Mouse (Mus musculus) erythroid progenitor cell, adult 5-6 weeks (primary cell): Measurements from ENCODE around the gene Dstyk. TPM values are rescaled to one million over a fixed set of nuclear protein-coding genes. Genes with fewer than 3 reads are reported as not detected.

Experiments
- ATAC-seq: replicated peaks from 2 replicates; pipeline ENCODE4 v1.8.0; 2016; ENCODE audit warnings: moderate number of reproducible peaks, mild to moderate bottlenecking, moderate TSS enrichment, inconsistent platforms; ENCODE audit not compliant: poor library complexity, low FRiP score, severe bottlenecking
- total RNA-seq, 2 experiments: library from RNA; stranded (forward) in 1 of 2; stranded (reverse) in 1 of 2; fragments of 150-400 nt in 1 of 2; fragments of 186-747, 209-891 nt in 1 of 2; gene quantifications; 2 replicates each; pipeline versions ENCODE4 v1.2.3 to v1.2.4; 2015 to 2017; ENCODE audit warnings: low replicate concordance in 2 of 2

Gene Dstyk
- total RNA-seq, 2 experiments from 2014 or later = 31.4 to 34.3 TPM

DNA sequence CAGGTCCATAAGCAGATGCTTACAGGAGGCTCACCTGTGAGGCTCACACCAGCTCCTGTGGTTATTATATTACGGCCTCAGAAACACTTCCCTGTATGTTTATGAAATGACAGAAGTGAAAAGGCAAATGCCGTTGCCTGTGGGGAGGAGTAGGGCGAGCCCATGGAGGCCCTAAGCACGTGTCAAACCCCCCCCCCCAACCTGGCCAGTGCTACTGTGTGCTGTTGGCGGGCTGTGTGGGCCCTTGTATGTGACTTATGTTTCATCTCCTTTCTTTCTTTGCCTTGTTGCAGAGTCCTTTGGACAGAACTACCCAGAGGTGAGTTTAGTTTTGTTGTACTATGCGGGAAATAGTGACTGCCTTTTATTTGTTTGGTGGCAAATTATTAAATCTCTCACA lies 66.4 kb downstream of the Dstyk start:
- ATAC-seq = no peak

DNA sequence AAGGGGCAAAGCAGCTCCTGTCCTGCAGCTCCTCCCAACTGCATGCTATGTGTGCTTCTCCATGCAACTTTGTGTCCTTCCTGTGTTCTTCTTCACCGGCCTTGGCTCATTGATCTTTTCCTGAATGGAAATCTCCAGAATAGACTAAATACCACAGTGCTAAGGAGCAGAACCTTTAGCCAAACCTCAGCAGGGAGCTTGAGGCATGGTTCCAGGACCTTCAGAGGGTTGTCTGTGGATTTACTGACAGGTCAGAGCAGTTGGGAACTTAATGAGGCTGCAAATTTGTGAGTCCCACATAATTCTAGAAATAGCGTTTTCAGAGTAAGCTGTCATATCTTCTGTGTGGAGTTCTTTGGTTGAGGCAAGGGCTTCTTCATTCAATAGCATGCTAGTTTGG lies 83.2 kb downstream of the Dstyk start:
- no peak for ATAC-seq

DNA sequence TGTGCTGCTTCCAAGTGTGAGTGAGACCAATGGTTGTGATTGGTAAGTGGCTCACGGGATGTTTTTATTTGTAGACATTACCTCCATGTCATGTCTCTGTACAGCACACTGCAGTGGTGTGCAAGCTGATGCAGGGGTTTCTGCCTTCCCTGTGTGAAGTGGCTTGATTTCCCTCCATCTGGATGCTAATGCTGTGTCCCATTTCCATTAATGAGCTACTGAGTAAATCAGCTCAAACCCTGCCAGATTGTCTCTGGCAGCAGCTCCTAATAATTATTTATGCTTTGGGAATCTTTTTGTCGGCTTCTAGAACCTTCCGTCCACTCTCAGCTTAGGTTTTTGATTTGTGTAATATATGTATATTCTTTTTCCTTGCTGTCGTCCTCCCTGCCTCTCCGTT lies 87.8 kb downstream of the Dstyk start:
- no peak for ATAC-seq

DNA sequence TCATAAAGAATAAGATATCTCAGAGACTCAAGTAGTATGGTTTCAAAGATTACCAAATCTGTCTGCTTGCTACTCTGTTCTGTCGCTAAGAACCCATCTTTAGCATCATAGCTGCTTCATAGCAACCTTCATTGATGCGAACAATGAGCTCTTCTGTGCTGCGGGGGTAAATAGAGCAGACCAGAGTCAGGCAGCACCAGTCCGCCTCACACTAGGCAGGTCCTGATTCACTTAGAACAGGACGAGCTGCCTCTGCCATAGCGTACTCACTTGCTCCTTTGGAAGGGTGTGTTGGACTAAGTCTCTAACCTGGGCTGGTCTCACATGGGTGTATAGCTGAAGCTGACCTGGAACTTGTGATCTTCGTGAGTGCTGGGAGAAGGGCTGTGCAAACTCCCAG lies 88.7 kb downstream of the Dstyk start, which contains the start of gene Tmem81:
TSS of gene Tmem81 (plus strand) at position 173 of the 400 bp plus-strand sequence.
- no peak for ATAC-seq

DNA sequence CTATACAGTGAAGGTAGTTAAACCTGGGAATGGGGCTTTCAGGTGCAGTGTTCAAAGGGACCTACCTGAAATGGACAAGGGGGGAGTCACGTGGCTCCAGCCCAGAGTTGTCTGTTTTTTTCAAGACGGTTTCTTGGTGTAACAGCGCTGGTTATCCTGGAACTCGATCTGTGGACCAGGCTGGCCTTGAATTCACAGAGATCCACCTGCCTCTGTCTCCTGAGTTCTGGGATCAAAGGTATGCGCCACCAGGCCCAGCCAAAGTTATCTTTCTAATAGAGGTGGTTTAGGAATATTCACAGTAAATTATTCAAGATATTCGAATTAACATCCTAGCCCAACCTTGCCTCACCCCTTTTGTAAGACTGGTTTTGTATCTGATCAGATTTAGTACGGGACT lies 89.3 kb downstream of the Dstyk start:
- ATAC-seq = no peak

DNA sequence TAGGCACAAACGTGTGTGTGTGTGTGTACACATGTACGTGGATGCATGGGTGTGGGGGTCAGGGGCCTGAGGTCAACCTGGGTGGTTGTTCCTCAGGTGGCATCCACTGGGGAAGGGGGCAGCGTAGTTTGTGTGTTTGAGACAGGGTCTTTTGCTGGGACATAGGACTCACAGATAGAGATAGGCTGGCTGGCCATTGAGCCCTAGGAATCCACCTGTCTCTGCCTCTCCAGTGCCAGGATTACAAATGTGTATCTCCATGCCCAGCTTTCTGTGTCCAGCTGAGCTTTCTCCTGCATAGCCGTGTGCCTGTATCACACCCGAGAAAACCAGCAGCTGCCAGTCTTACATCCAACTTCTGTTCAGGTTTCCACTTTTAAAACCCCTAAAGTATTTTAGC lies 92.4 kb downstream of the Dstyk start:
- no peak for ATAC-seq

DNA sequence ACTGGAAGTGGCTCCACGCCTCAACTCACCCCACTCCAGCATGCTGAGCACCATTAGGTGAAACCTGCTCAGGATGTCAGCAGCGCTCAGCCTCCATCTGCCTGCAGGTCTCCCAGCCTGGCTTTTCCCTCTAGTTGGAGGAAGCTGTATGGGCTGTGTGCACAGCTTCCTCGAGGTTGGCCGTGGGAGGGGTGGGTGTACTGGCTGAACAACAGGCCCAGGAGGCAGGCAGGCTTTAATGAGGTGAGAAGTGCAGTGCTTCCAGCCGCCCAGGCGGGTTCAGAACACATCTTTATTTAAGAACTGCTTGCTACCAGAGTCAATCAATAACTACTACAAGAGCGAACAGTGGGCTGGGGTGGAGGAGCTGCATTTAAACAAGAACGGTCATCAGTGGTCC lies 94.2 kb downstream of the Dstyk start:
- no peak for ATAC-seq

DNA sequence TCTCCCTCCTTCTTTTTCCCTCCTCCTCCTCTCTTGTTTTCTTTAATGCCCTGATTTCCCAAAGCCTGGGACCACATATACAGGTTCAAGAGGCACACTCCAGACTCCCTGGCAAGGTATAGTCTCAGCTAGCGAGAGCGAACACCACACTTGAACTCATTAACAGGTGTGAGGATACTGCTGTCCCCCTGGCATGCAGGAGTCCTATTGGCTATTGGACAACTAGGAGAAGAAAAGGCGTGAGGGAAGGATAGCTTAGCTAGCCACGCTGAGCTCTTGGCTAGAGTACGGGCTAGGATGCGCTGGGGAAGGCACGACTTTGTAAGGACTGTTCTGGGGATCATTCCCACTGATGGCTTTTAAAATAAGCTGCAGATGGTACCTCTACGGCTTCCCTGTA lies 94.8 kb downstream of the Dstyk start:
- ATAC-seq = no peak

DNA sequence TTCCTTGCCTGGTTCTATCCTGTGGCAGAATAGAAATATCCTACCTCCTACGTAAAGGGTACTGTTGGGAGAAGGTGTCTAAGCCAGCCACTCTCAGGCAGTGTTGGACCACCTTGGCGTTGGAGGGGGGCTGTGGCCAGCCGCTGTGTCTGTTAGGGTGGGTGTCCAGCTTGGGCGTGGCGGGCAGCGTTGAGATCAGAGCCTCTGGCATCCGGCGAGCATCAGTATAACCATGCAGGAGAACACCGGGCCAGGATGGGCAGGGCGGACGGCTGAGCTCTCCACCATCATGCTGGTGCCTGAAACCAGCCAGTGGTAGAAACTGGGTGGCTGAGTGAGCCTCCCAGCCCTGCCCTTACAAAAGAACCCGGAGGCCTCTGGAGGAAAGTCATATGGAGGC lies 98.0 kb downstream of the Dstyk start:
- no peak for ATAC-seq

Other genes starting within 250 kb of the Dstyk start
- not detected in 2 replicates for gene Lemd1, start 226.1 kb upstream of the Dstyk start, total RNA-seq (2015; ENCODE audit: low replicate concordance)
- gene Lemd1, start 226.1 kb upstream of the Dstyk start, total RNA-seq (2017; ENCODE audit: low replicate concordance) = not detected in 2 replicates
- not detected in 2 replicates for gene AC124108.1, start 226.1 kb upstream of the Dstyk start, total RNA-seq (2015; ENCODE audit: low replicate concordance)
- not detected in 2 replicates for gene AC124108.1, start 226.1 kb upstream of the Dstyk start, total RNA-seq (2017; ENCODE audit: low replicate concordance)
- gene Gm10188, start 187.8 kb upstream of the Dstyk start, total RNA-seq (2015; ENCODE audit: low replicate concordance) = not detected in 2 replicates
- gene Gm10188, start 187.8 kb upstream of the Dstyk start, total RNA-seq (2017; ENCODE audit: low replicate concordance) = not detected in 2 replicates
- not detected in 2 replicates for gene Klhdc8a, start 118.9 kb upstream of the Dstyk start, total RNA-seq (2015; ENCODE audit: low replicate concordance)
- gene Klhdc8a, start 118.9 kb upstream of the Dstyk start, total RNA-seq (2017; ENCODE audit: low replicate concordance) = not detected in 2 replicates
- 1.1 and 6.3 TPM in 2 replicates for gene Nuak2, start 101.4 kb upstream of the Dstyk start, total RNA-seq (2015; ENCODE audit: low replicate concordance)
- gene Nuak2, start 101.4 kb upstream of the Dstyk start, total RNA-seq (2017; ENCODE audit: low replicate concordance) = 3.7 TPM in 1 of 2 replicates, not detected in the other
- 212 and 231 TPM in 2 replicates for gene Tmcc2, start 26.3 kb upstream of the Dstyk start, total RNA-seq (2015; ENCODE audit: low replicate concordance)
- 244 and 297 TPM in 2 replicates for gene Tmcc2, start 26.3 kb upstream of the Dstyk start, total RNA-seq (2017; ENCODE audit: low replicate concordance)
- 53.2 and 61.6 TPM in 2 replicates for gene Rbbp5, start 59.8 kb downstream of the Dstyk start, total RNA-seq (2015; ENCODE audit: low replicate concordance)
- gene Rbbp5, start 59.8 kb downstream of the Dstyk start, total RNA-seq (2017; ENCODE audit: low replicate concordance) = 34.1 and 35.3 TPM in 2 replicates
- gene Tmem81, start 88.7 kb downstream of the Dstyk start, total RNA-seq (2015; ENCODE audit: low replicate concordance) = 3.6 TPM in 1 of 2 replicates, not detected in the other
- 2.4 and 3.1 TPM in 2 replicates for gene Tmem81, start 88.7 kb downstream of the Dstyk start, total RNA-seq (2017; ENCODE audit: low replicate concordance)
- not detected in 2 replicates for gene Cntn2, start 125.7 kb downstream of the Dstyk start, total RNA-seq (2015; ENCODE audit: low replicate concordance)
- not detected in 2 replicates for gene Cntn2, start 125.7 kb downstream of the Dstyk start, total RNA-seq (2017; ENCODE audit: low replicate concordance)